14 mouse cellular contexts compared by ENCODE assay signal in the genomic region with DNA sequence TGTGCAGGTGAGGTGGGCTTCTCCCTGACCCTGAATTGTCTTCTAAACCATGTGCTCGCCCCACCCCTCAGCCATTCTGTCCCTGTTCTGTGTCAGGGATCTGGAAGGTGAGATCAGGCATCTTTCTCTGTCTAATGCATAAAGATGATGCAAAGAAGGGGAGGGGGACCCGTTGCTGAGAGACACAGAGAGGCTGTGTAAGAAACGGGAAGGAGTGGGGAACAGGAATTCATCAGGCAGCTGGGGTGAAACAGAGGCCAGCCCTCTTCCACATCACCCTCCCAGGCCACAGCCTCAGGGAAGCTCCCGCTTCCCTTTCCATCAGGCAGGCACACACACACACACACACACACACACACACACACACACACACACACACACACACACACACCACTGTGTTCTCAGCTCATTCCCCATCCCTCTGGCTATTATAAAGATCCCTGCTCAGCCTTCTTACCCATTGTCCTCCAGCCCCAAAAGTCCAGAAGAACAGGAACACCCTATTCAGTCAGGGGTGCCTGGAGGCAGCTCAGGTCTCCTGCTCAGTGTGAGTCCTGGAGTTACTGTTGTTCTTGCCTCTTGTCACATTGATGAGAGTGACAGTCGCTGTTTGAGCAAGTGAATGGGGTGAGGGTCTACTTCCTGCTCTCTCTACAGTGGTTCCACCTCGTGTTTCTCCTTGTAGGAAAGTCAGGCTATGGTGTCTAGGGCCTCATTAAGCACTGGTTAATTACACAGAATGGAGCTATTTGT. TPM values are rescaled to one million over a fixed set of nuclear protein-coding genes. Genes with fewer than 3 reads are reported as not detected.
A peak's percentile ranks its signal among the peaks of the same experiment; 100 is the strongest.
DNase-seq lines count a peak whose midpoint lies in the region; ATAC-seq and TF ChIP-seq lines count a peak whose summit lies in the region.
"Had no signal": no experiment of that assay in that cellular context is flagged by ENCODE, and none has a peak within 500 bp of the region (broad histone marks: within the 10 kb centered on the region; RNA-seq: fewer than 3 reads in every experiment).

No protein-coding gene starts in this region.

- H3K36me3 ChIP-seq in embryonic facial prominence, embryonic 10.5 days (replicated peaks), result no peaks in the 10 kb centered on the region
- H3K36me3 ChIP-seq in forebrain, embryonic 13.5 days (ENCODE audit: poor library complexity, severe bottlenecking), result no peaks in the 10 kb centered on the region
- no peaks in the 10 kb centered on the region for H3K36me3 ChIP-seq in hindbrain, postnatal 0 days (ENCODE audit: insufficient read depth, low read length)
- H3K36me3 ChIP-seq in neural tube, embryonic 14.5 days (ENCODE audit: control insufficient read depth, insufficient read depth, low read length), result no peaks in the 10 kb centered on the region
- H3K36me3 ChIP-seq: heart, embryonic 10.5 days; limb, embryonic 12.5 days had no signal

- ATAC-seq in forebrain, embryonic 13.5 days, result peak; percentile 85
- peak; percentile 63 for ATAC-seq in hindbrain, postnatal 0 days
- ATAC-seq in neural tube, embryonic 14.5 days (ENCODE audit: low read depth), result peak; percentile 76; the same call in 1 of the 2 replicates
- ATAC-seq: Patski had no signal

- TF ChIP-seq POLR2A in cerebellum, adult 2 months (IDR thresholded peaks at IDR 0.05; ENCODE audit: borderline replicate concordance, insufficient read depth, low read length), result no peak

- no peaks in the 10 kb centered on the region for H3K9me3 ChIP-seq in embryonic facial prominence, embryonic 10.5 days
- H3K9me3 ChIP-seq in forebrain, embryonic 13.5 days (replicated peaks), result no peaks in the 10 kb centered on the region
- H3K9me3 ChIP-seq in hindbrain, postnatal 0 days (ENCODE audit: low read length), result no peaks in the 10 kb centered on the region
- no peaks in the 10 kb centered on the region for H3K9me3 ChIP-seq in neural tube, embryonic 14.5 days (ENCODE audit: control insufficient read depth, low read length)
- H3K9me3 ChIP-seq: heart, embryonic 10.5 days; limb, embryonic 12.5 days had no signal

- DNase-seq in embryonic facial prominence, embryonic 10.5 days (ENCODE audit: low spot score), result peak; percentile 18
- DNase-seq in hindbrain, postnatal 0 days (ENCODE audit: low spot score), result no peak
- no peak for DNase-seq in cerebellum, adult 2 months
- DNase-seq in thymus, adult 18-20 months, result no peak
- DNase-seq in urinary bladder, postnatal 14 days (ENCODE audit: low spot score), result no peak
- DNase-seq: adrenal gland, adult 2 months; lung, embryonic 14.5 days; thymus, postnatal 4 days had no signal

- WGBS in embryonic facial prominence, embryonic 10.5 days, result 21% methylated on average over 6 of the region's 6 CpGs
- 23% methylated on average over 5 of the region's 6 CpGs for WGBS in forebrain, embryonic 13.5 days
- 13% methylated on average over 6 of the region's 6 CpGs for WGBS in hindbrain, postnatal 0 days
- 16% methylated on average over 6 of the region's 6 CpGs for WGBS in neural tube, embryonic 14.5 days
- 43% methylated on average over 5 of the region's 6 CpGs for WGBS in cerebellum, adult 2 months

- TF ChIP-seq CTCF in hindbrain, postnatal 0 days (IDR thresholded peaks at IDR 0.05; ENCODE audit: low read depth), result no peak
- TF ChIP-seq CTCF in cerebellum, adult 2 months (IDR thresholded peaks at IDR 0.05; ENCODE audit: borderline replicate concordance, insufficient read depth, low read depth, low read length), result no peak

- H3K4me1 ChIP-seq in embryonic facial prominence, embryonic 10.5 days, result peaks cover 19% of the 10 kb centered on the region
- H3K4me1 ChIP-seq in forebrain, embryonic 13.5 days, result peaks cover 34% of the 10 kb centered on the region
- H3K4me1 ChIP-seq in hindbrain, postnatal 0 days (ENCODE audit: insufficient read depth, low read length), result no peaks in the 10 kb centered on the region
- no peaks in the 10 kb centered on the region; the same call in 1 of the 2 replicates for H3K4me1 ChIP-seq in neural tube, embryonic 14.5 days (ENCODE audit: control insufficient read depth, insufficient read depth, low read length)
- H3K4me1 ChIP-seq in cerebellum, adult 2 months (ENCODE audit: control insufficient read depth, insufficient read depth, low read length), result no peaks in the 10 kb centered on the region; the same call in 1 of the 2 replicates
- H3K4me1 ChIP-seq: heart, embryonic 10.5 days; limb, embryonic 12.5 days had no signal

- no peak overlapping the region for H3K9ac ChIP-seq in forebrain, embryonic 13.5 days
- no peak overlapping the region for H3K9ac ChIP-seq in hindbrain, postnatal 0 days (replicated peaks; ENCODE audit: low read length)
- H3K9ac ChIP-seq in neural tube, embryonic 14.5 days (replicated peaks; ENCODE audit: low read depth, low read length), result no peak overlapping the region
- H3K9ac ChIP-seq: limb, embryonic 12.5 days; lung, embryonic 14.5 days had no signal

- H3K4me2 ChIP-seq in forebrain, embryonic 13.5 days, result peak overlapping the region; percentile 5; the same call in 1 of the 2 replicates
- no peak overlapping the region for H3K4me2 ChIP-seq in hindbrain, postnatal 0 days (ENCODE audit: low read depth, low read length)
- H3K4me2 ChIP-seq in neural tube, embryonic 14.5 days (ENCODE audit: low read depth, low read length), result no peak overlapping the region
- H3K4me2 ChIP-seq: limb, embryonic 12.5 days; lung, embryonic 14.5 days had no signal

- peaks cover 13% of the 10 kb centered on the region; the same call in 1 of the 2 replicates for H3K27me3 ChIP-seq in embryonic facial prominence, embryonic 10.5 days (replicated peaks; ENCODE audit: low read depth, poor library complexity, severe bottlenecking)
- H3K27me3 ChIP-seq in forebrain, embryonic 13.5 days, result peaks cover 3% of the 10 kb centered on the region; the same call in 1 of the 2 replicates
- no peaks in the 10 kb centered on the region for H3K27me3 ChIP-seq in hindbrain, postnatal 0 days (ENCODE audit: insufficient read depth, low read length)
- no peaks in the 10 kb centered on the region for H3K27me3 ChIP-seq in neural tube, embryonic 14.5 days (ENCODE audit: control insufficient read depth, insufficient read depth, low read length)
- no peaks in the 10 kb centered on the region for H3K27me3 ChIP-seq in cerebellum, adult 2 months (ENCODE audit: control insufficient read depth, insufficient read depth, low read length)

- H3K27ac ChIP-seq in embryonic facial prominence, embryonic 10.5 days (replicated peaks), result no peak overlapping the region
- H3K27ac ChIP-seq in forebrain, embryonic 13.5 days, result peak overlapping the region; percentile 68
- peak overlapping the region; percentile 32; the same call in 1 of the 2 replicates for H3K27ac ChIP-seq in hindbrain, postnatal 0 days
- peak overlapping the region; percentile 23; the same call in 1 of the 2 replicates for H3K27ac ChIP-seq in neural tube, embryonic 14.5 days (ENCODE audit: low read depth, low read length)
- H3K27ac ChIP-seq in cerebellum, adult 2 months (ENCODE audit: insufficient read depth, low read length), result no peak overlapping the region
- H3K27ac ChIP-seq: heart, embryonic 10.5 days; limb, embryonic 12.5 days had no signal

- H3K4me3 ChIP-seq in embryonic facial prominence, embryonic 10.5 days, result no peak overlapping the region
- H3K4me3 ChIP-seq in forebrain, embryonic 13.5 days, result no peak overlapping the region
- no peak overlapping the region for H3K4me3 ChIP-seq in hindbrain, postnatal 0 days (ENCODE audit: low read length)
- H3K4me3 ChIP-seq in neural tube, embryonic 14.5 days (ENCODE audit: low read depth, low read length), result no peak overlapping the region
- no peak overlapping the region for H3K4me3 ChIP-seq in cerebellum, adult 2 months (replicated peaks; ENCODE audit: insufficient read depth, low read depth, low read length)
- H3K4me3 ChIP-seq: heart, embryonic 10.5 days; limb, embryonic 12.5 days had no signal

RNA-seq across cellular contexts. Expression of a gene that starts 43.4 kb away (rescaled TPM):
- polyA plus RNA-seq in embryonic facial prominence, embryonic 10.5 days (2016; fragmentation: Nextera tagmentation; extraction: Ambion mirVana), result 1.4 and 2.4 TPM in 2 replicates
- 67.2 and 81.0 TPM in 2 replicates for polyA plus RNA-seq in forebrain, embryonic 13.5 days (2015; fragmentation: Nextera tagmentation; extraction: Ambion mirVana)
- total RNA-seq in hindbrain, postnatal 0 days (2014; rRNA removed), result 433 and 470 TPM in 2 replicates
- 176 and 177 TPM in 2 replicates for polyA plus RNA-seq in hindbrain, postnatal 0 days (2015; fragmentation: Nextera tagmentation; extraction: Ambion mirVana)
- polyA plus RNA-seq in neural tube, embryonic 14.5 days (2014; fragmentation: Nextera tagmentation; extraction: Ambion mirVana), result 122 and 156 TPM in 2 replicates
- polyA plus RNA-seq in cerebellum, adult 2 months (2012; rRNA removed), result 483 and 522 TPM in 2 replicates
- total RNA-seq: adrenal gland, adult 2 months; hematopoietic stem cell, adult 5-6 weeks had no signal
- polyA plus RNA-seq: adrenal gland, adult 2 months; limb, embryonic 12.5 days; lung, embryonic 14.5 days; Patski had no signal

Comparison
In these comparisons a context has a peak if more than half of its experiments do, and no peak if none do; other contexts are left out.
1. H3K27ac ChIP-seq: peak in forebrain, embryonic 13.5 days (single experiment), hindbrain, postnatal 0 days (single experiment) and neural tube, embryonic 14.5 days (single experiment); none in embryonic facial prominence, embryonic 10.5 days (single experiment) and cerebellum, adult 2 months (single experiment).
2. RNA of a gene that starts 43.4 kb away (polyA plus RNA-seq): 483 to 522 TPM in cerebellum, adult 2 months, 176 to 177 TPM in hindbrain, postnatal 0 days, 122 to 156 TPM in neural tube, embryonic 14.5 days and 67.2 to 81.0 TPM in forebrain, embryonic 13.5 days; 1.4 to 2.4 TPM in embryonic facial prominence, embryonic 10.5 days; every median in the first group is over 10 times any median in the second.
3. Peak in every context shown above with its lines, with median percentiles within 50 percentile points of each other: ATAC-seq.